Mouse (Mus musculus) myocyte (in vitro differentiated cells): ENCODE measurements around the gene Clec2d.

ENCODE experiments used
- CEBPB ChIP-seq: IDR thresholded peaks from 2 replicates; pipeline ENCODE4 v1.6.1; 2011; ENCODE audit warnings: mild to moderate bottlenecking, moderate library complexity; ENCODE audit not compliant: poor library complexity, insufficient read depth, severe bottlenecking
- MAX ChIP-seq: IDR thresholded peaks from one replicate; pipeline ENCODE4 v1.6.1; 2011; ENCODE audit warnings: low read depth, mild to moderate bottlenecking, control low read depth
- MYOG ChIP-seq, 3 experiments: IDR thresholded peaks; one replicate each; pipeline ENCODE4 v1.6.1; 2011; ENCODE audit warnings: control low read depth in 2 of 3, low read depth in 2 of 3, mild to moderate bottlenecking in 2 of 3; ENCODE audit not compliant: insufficient read length in 2 of 3, control insufficient read depth in 1 of 3, insufficient read depth in 1 of 3
- POLR2A ChIP-seq: IDR thresholded peaks from one replicate; pipeline ENCODE4 v1.6.1; 2011; ENCODE audit warnings: low read depth, mild to moderate bottlenecking, control low read depth, moderate library complexity; ENCODE audit not compliant: insufficient read length
- USF1 ChIP-seq: IDR thresholded peaks from one replicate; pipeline ENCODE4 v1.6.1; 2011; ENCODE audit warnings: low read depth, mild to moderate bottlenecking, control low read depth, moderate library complexity

GRCm38 (mm10) chr6:129223611-129224010, 43.2 kb downstream of the Clec2d start:
- TF ChIP-seq USF1 (no peak), MYOG (IDR thresholded peaks at IDR 0.05; ENCODE audit: control insufficient read depth in 1 of 3, insufficient read depth in 1 of 3, insufficient read length in 2 of 3, low read depth in 2 of 3) (no peak), POLR2A (no peak), CEBPB (no peak), MAX (no peak)
